Mouse (Mus musculus): Measurements from ENCODE around the gene Limd1.
A peak's percentile ranks its signal among the peaks of the same experiment; 100 is the strongest.
"Not testable (repeated sequence)": the region's sequence is repeated elsewhere in the genome, so short reads cannot be mapped to it uniquely, and the experiment has no call there.

The Limd1 gene

DNA sequence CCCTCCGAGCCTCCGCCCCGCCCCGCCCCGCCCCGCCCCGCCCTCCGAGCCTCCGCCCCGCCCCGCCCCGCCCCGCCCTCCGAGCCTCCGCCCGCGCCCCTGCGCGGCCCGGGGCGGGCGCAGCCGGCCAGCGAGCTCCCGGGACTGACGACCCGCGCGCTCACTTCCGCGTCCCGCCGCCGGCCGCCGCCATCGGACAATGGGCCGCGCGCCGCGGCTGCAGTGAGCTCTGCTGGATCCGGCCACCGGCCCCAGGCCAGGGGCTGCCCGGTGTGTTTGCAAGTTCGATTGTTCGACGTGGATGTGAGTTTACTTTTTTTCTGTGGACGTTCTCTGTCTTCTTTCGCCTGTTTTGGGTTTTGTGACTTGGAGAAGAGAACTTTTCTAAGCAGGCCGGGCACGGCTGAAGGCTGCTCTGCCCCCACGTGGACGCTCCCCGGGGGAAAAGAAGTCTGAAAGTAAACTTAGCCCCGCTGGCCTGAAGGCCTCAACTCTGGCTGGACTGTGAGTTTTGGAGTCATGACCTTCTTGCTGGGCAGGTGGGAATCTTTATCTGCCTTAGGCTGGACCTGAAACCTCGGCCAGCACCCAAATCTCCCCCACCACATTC lies at the start of gene Limd1:
Gene Limd1, plus strand, starts transcription at position 121 of the 610 bp plus-strand sequence.
- DNase-seq (ENCODE audit: low spot score in 2 of 2), result no peak

- DNase-seq (ENCODE audit: low spot score in 2 of 2), result no peak
Observed at GRCm38 (mm10) chr9:123429863-123430262, 48.6 kb upstream of the Limd1 start.

- DNase-seq (ENCODE audit: low spot score in 2 of 2), result no peak
Observed at GRCm38 (mm10) chr9:123430973-123431372, 47.5 kb upstream of the Limd1 start.

GRCm38 (mm10) chr9:123438223-123438622 lies 40.3 kb upstream of the Limd1 start:
- DNase-seq (ENCODE audit: low spot score in 2 of 2), result peak; percentile 55 to 64

- no peak for DNase-seq (ENCODE audit: low spot score in 2 of 2)
Observed at GRCm38 (mm10) chr9:123440230-123441058, 38.1 kb upstream of the Limd1 start.

DNA sequence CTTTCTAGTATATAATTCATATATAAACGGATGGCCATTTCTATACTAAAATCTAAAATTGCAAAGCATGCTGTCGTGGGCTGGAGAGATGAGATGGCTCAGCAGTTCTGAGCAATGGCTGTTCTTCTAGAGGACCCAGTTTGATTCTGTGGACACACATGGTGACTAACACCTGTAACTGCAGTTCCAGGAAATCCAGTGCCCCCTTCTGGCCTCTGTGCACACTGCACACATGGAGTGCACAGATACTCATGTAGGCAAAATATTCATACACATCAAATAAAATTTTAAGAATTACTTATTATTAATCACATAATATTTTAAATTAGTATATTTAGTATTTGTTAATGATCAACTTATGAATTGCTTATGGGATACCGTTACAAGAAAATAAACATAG lies 31.4 kb upstream of the Limd1 start:
- DNase-seq (ENCODE audit: low spot score in 2 of 2), result not testable (repeated sequence)

DNA sequence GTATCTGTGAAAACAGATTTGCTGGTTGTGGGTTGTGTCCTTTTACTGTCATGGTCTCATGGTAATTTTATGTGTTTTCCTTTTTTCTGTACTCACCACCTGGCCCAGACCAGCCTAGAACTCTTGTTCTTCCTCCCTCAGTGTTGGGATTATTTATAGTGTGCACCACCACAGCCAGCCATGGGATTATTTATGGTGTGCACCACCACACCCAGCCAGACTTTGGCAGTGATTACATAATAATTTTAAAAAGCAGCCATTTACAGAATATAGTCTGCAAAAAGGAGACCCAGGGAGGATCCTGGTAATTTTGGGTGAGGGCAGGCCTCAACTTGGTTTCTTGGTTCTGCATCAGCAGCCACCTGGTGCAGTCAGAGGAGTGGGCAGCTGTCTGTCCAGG lies 29.9 kb upstream of the Limd1 start:
- DNase-seq (ENCODE audit: low spot score in 2 of 2), result no peak

GRCm38 (mm10) chr9:123450174-123450573 lies 28.3 kb upstream of the Limd1 start:
- DNase-seq (ENCODE audit: low spot score in 2 of 2), result no peak

- DNase-seq (ENCODE audit: low spot score in 2 of 2), result no peak
Observed at GRCm38 (mm10) chr9:123451772-123452171, 26.7 kb upstream of the Limd1 start.

DNA sequence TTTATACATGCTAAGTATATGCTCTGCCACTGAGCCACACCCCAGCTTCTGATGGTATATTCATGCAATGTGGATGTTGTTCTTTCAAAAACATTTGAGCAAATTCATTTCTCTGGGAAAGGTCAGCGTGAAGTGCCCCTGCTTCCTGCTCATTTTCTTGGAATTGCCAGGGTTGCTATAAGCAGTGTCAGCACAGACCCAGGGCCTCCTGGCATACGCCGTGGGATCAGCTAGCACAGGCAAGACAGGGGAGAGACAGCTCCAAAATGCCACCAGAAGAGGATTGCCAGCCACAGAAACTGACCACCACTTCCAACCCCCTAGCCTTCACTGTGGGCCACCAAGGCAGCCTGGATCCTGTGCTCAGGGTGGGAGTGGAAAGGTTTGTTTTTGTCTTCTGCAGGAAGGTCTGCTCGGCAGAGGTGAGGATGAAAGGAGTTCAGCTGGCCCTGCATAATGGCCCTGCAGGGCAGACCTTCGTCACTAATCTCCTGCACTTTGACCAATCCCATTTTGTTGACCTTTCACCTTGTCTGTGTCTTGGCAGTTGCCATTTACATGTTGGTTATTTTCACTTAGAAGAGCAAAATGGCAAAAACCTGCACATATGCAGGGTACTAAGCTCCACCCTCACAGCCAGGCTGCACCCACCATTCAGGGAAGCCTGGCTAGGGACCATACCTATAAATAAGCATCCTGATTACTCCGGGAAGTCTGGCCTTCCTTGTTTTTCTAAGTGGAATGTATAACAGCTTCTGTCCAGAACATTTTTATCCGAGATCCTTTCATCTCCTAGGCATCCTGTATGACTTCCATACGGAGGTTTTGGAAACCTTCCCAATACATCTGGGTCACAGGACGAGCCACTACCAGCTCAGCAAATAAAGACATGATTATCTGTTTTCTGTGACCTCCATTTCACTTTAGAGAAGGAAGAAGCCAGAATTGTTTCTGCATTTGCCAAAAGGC lies 21.6 kb upstream of the Limd1 start:
- DNase-seq (ENCODE audit: low spot score in 2 of 2), result no peak

- DNase-seq (ENCODE audit: low spot score in 2 of 2), result no peak
Observed at GRCm38 (mm10) chr9:123457603-123458002, 20.9 kb upstream of the Limd1 start.

GRCm38 (mm10) chr9:123467141-123467620 lies 11.3 kb upstream of the Limd1 start:
- peak in 1 of 2 experiments; percentile 28 for DNase-seq (ENCODE audit: low spot score in 2 of 2)

DNA sequence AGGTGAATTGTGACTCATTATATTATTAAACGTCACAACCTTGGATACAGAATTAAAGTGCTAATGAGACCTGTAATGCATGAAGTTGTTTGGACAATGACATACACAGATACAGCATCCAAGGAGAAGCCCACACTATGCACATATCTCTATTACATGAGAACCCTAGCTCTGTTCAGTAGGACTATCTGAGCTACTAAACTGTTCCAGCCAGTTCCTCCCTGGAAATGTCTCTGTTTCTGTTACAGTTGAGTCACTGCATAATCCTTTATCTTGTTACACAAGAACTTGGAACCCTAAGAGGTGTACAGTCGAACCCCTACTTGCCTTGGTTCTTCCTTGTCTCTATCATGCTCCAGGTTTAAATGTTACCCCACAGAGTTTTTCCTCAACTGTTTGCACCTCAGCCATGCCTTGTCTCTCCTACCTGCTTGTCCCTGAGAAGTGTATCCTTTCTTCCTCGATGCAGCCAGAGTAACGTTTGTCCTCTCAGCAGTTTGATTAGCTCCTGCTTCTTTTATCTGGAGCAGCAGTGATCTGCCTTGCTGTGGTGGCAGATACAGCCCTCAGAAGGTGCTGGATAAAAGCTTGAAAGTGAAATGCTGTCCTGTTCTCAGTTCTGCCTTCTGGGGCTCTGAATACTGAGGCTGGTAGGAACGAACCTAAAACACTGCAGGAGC lies 10.0 kb upstream of the Limd1 start:
- no peak for DNase-seq (ENCODE audit: low spot score in 2 of 2)

DNA sequence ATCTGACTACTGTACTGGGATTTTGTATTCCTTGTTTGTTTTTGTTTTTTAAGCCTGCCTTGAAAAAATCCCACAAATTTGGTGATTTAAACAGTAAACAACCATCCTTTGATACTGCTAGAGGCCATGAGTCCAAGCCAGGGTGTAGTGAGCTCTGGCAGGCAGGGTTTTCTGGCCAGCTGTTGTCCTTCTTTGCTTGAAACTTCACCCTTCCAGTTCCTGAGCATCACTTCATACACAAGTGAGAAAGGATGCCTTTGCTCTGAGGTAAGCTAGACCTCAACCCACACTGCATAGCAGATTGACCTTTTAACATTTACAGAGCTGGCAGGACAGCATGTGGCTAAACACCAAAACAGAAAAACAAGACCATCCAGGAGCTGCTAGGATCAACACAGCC lies 9.4 kb upstream of the Limd1 start:
- no peak for DNase-seq (ENCODE audit: low spot score in 2 of 2)

- no peak for DNase-seq (ENCODE audit: low spot score in 2 of 2)
Observed at GRCm38 (mm10) chr9:123473377-123473776, 5.1 kb upstream of the Limd1 start.

DNA sequence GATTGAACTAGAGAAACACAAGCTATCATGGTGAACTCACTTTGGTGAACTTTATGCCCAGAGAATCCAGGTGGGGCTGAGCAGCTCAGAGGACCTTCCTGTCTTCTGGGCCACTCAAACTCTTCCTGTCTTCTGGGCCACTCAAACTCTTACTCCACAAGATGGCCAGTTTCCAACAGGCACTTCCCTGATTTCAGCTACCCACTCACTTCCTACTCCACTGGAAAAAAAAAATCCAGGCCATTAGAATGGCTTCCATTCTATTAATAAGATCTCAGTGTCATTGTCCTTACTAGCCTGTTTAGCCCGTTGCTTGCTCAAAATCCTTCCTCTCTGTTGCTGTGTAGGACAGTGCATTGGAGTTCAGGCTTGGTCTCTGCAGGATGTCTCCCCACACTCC lies 2.9 kb upstream of the Limd1 start:
- no peak for DNase-seq (ENCODE audit: low spot score in 2 of 2)

- DNase-seq (ENCODE audit: low spot score in 2 of 2), result no peak
Observed at GRCm38 (mm10) chr9:123478031-123478585, 398 bp upstream of the Limd1 start.

DNA sequence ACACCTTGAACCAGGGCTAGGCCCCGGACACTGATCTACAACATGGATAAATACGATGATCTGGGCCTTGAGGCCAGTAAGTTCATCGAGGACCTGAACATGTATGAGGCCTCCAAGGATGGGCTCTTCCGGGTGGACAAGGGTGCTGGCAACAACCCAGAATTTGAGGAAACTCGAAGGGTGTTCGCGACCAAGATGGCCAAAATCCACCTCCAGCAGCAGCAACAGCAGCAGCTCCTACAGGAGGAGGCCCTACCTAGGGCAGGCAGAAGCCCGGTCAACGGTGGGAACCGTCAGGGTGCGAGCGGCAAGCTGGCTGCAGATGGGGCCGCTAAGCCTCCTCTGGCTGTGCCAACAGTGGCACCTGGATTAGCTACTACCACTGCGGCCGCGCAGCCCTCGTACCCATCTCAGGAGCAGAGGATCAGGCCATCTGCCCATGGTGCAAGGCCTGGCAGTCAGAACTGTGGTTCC lies 727 bp downstream of the Limd1 start:
- DNase-seq (ENCODE audit: low spot score in 2 of 2), result no peak

DNA sequence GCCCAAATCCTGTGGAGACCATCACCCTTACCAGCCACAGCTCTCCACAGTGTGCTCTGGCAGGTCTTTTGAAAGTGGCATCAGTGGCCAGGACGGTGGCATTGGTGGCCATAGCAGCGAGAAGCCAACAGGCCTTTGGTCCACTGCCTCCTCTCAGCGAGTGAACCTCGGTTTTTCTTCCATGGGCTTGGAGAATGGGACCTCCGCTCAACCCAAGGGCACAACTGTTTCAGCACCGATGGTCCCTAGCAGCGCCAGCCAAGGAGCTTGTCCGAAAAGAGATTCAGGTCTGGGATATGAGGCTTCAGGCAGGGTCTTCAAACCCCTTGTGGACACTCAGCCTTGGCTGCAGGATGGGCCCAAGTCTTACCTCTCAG lies 1.4 kb downstream of the Limd1 start:
- DNase-seq (ENCODE audit: low spot score in 2 of 2), result no peak

DNA sequence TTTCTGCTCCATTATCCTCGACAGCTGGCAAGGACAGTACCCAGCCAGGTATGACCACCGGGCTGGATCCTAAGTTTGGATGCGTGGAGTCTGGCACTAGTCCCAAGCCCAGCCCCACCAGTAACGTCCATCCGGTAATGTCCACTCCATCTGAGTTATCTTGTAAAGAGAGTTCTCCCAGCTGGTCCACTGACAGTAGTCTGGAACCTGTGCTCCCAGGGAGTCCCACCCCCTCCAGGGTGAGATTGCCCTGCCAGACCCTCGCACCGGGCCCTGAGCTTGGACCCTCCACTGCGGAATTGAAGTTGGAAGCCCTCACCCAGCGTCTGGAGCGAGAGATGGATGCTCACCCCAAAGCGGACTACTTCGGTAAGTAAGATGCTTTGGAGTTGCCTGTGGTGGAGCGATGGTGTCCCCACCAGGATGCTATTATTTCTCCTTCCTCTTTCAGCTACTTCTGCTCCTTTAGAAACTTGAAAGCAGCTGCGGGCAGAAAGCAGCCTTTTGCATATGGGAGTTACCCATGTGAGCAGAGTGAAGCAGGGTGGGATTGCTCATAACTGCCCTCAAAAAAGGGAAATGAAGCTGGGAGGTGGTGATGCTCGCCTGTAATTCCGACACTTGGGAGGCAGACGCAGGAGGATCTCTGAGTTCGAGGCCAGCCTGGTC lies 1.9 kb downstream of the Limd1 start:
- DNase-seq (ENCODE audit: low spot score in 2 of 2), result no peak
